Mouse (Mus musculus): Measurements from ENCODE around the gene Klhl8.

DNA sequence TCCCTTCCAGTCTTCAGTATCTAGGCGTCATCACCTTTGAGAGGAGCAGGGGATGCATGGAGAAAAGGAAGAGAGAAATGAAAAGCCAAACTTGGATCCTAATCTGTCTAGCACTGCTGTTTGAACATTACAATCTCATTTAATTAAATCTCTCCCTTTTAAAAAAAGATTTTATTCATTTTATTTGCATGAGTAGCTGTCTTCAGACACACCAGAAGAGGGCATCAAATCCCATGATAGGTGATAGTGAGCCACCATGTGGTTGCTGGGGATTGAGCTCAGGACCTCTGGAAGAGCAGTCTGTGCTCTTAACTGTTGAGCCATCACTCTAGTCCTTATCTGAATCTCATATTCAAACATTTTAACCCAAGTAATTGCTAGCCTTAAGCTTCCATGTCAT lies 80.2 kb downstream of the Klhl8 start:
- TF ChIP-seq CTCF (IDR thresholded peaks at IDR 0.05; ENCODE audit: insufficient read depth, low read length) (no peak), POLR2A (IDR thresholded peaks at IDR 0.05; ENCODE audit: borderline replicate concordance, extremely low read depth, low read depth, low read length) (no peak)

All from lung, adult 2 months (tissue).